Mouse (Mus musculus): ENCODE results near the gene Armc3.

Gene Armc3

GRCm38 (mm10) chr2:19198452-19199365 is at the start of gene Armc3:
Gene Armc3 (plus strand): TSS chr2:19199302.
- peak; percentile 70 for DNase-seq (ENCODE audit: low spot score)

GRCm38 (mm10) chr2:19152687-19153086 is 46.4 kb upstream of the Armc3 start:
- DNase-seq (ENCODE audit: low spot score), result no peak

- DNase-seq (ENCODE audit: low spot score), result no peak
Measured at GRCm38 (mm10) chr2:19156176-19156575, 42.9 kb upstream of the Armc3 start.

- no peak for DNase-seq (ENCODE audit: low spot score)
Measured at GRCm38 (mm10) chr2:19159539-19159938, 39.6 kb upstream of the Armc3 start.

- DNase-seq (ENCODE audit: low spot score), result no peak
Measured at GRCm38 (mm10) chr2:19160368-19161114, 38.6 kb upstream of the Armc3 start.

GRCm38 (mm10) chr2:19164234-19164633 is 34.9 kb upstream of the Armc3 start:
- no peak for DNase-seq (ENCODE audit: low spot score)

- DNase-seq (ENCODE audit: low spot score), result no peak
Measured at GRCm38 (mm10) chr2:19176827-19177236, 22.3 kb upstream of the Armc3 start.

- no peak for DNase-seq (ENCODE audit: low spot score)
Measured at GRCm38 (mm10) chr2:19199366-19199853, 308 bp downstream of the Armc3 start.

- DNase-seq (ENCODE audit: low spot score), result no peak
Measured at GRCm38 (mm10) chr2:19200112-19200511, 1.0 kb downstream of the Armc3 start.

GRCm38 (mm10) chr2:19201682-19202081 is 2.6 kb downstream of the Armc3 start:
- DNase-seq (ENCODE audit: low spot score), result no peak

- no peak for DNase-seq (ENCODE audit: low spot score)
Measured at GRCm38 (mm10) chr2:19234305-19234704, 35.2 kb downstream of the Armc3 start.

GRCm38 (mm10) chr2:19235193-19235592 is 36.1 kb downstream of the Armc3 start:
- DNase-seq (ENCODE audit: low spot score), result no peak

- DNase-seq (ENCODE audit: low spot score), result no peak
Measured at GRCm38 (mm10) chr2:19235614-19236013, 36.5 kb downstream of the Armc3 start.

GRCm38 (mm10) chr2:19238771-19239170 is 39.7 kb downstream of the Armc3 start:
- no peak for DNase-seq (ENCODE audit: low spot score)

- DNase-seq (ENCODE audit: low spot score), result no peak
Measured at GRCm38 (mm10) chr2:19249611-19250010, 50.5 kb downstream of the Armc3 start.

- DNase-seq (ENCODE audit: low spot score), result no peak
Measured at GRCm38 (mm10) chr2:19255037-19255436, 55.9 kb downstream of the Armc3 start.

GRCm38 (mm10) chr2:19257255-19257654 is 58.2 kb downstream of the Armc3 start:
- no peak for DNase-seq (ENCODE audit: low spot score)

GRCm38 (mm10) chr2:19260399-19260798 is 61.3 kb downstream of the Armc3 start:
- no peak for DNase-seq (ENCODE audit: low spot score)

GRCm38 (mm10) chr2:19263375-19263774 is 64.3 kb downstream of the Armc3 start:
- DNase-seq (ENCODE audit: low spot score), result no peak

- no peak for DNase-seq (ENCODE audit: low spot score)
Measured at GRCm38 (mm10) chr2:19265834-19266233, 66.7 kb downstream of the Armc3 start.

GRCm38 (mm10) chr2:19267396-19267795 is 68.3 kb downstream of the Armc3 start:
- DNase-seq (ENCODE audit: low spot score), result no peak

- DNase-seq (ENCODE audit: low spot score), result no peak
Measured at GRCm38 (mm10) chr2:19269955-19270354, 70.9 kb downstream of the Armc3 start.

- no peak for DNase-seq (ENCODE audit: low spot score)
Measured at GRCm38 (mm10) chr2:19270709-19271120, 71.6 kb downstream of the Armc3 start.
